Mouse (Mus musculus) heart, embryonic 12.5 days (tissue): Measurements from ENCODE around the gene Tulp1. TPM values are rescaled to one million over a fixed set of nuclear protein-coding genes. Genes with fewer than 3 reads are reported as not detected.
"Not testable (repeated sequence)": the region's sequence is repeated elsewhere in the genome, so short reads cannot be mapped to it uniquely, and the experiment has no call there.

Experiments used
- ATAC-seq: fragments of 200-750 bp; cut with Nextera tagmentation; 2 replicates; pipeline ENCODE4 v1.8.0; 2017; ENCODE audit warnings: moderate TSS enrichment, moderate library complexity; ENCODE audit not compliant: insufficient number of reproducible peaks, low FRiP score
- H3K27ac ChIP-seq: fragments of 300-500 bp; sonication (generic); 2 replicates; pipeline ENCODE4 v1.5.1; 2016; ENCODE audit warnings: mild to moderate bottlenecking, moderate library complexity; ENCODE audit not compliant: poor library complexity, severe bottlenecking
- H3K27me3 ChIP-seq: fragments of 300-500 bp; sonication (generic); replicated peaks from 2 replicates; pipeline ENCODE4 v1.6.1; 2016; ENCODE audit warnings: mild to moderate bottlenecking, moderate library complexity
- H3K36me3 ChIP-seq: fragments of 300-500 bp; sonication (generic); 2 replicates; pipeline ENCODE4 v1.6.1; 2016; ENCODE audit warnings: mild to moderate bottlenecking, moderate library complexity
- H3K4me1 ChIP-seq: fragments of 300-500 bp; sonication (generic); replicated peaks from 2 replicates; pipeline ENCODE4 v1.6.1; 2016; ENCODE audit warnings: mild to moderate bottlenecking
- H3K4me2 ChIP-seq: fragments of 300-500 bp; sonication (generic); 2 replicates; pipeline ENCODE4 v1.6.1; 2016; ENCODE audit warnings: mild to moderate bottlenecking, moderate library complexity
- H3K4me3 ChIP-seq: fragments of 300-500 bp; sonication (generic); 2 replicates; pipeline ENCODE4 v1.5.1; 2016; ENCODE audit warnings: mild to moderate bottlenecking
- H3K9ac ChIP-seq: fragments of 300-500 bp; sonication (generic); 2 replicates; pipeline ENCODE4 v1.6.1; 2016; ENCODE audit warnings: mild to moderate bottlenecking, moderate library complexity
- H3K9me3 ChIP-seq: fragments of 300-500 bp; sonication (generic); replicated peaks from 2 replicates; pipeline ENCODE4 v1.6.1; 2016; ENCODE audit warnings: mild to moderate bottlenecking, moderate library complexity
- WGBS: fragments of 180-500 bp; shearing (Covaris S2); methylation state at CpG from one replicate; pipeline ENCODE4 v1.1.7; 2016; 5-methylcytosine and 5-hydroxymethylcytosine counted together
- polyA plus RNA-seq: library from polyadenylated mRNA; unstranded; fragments of >200 nt; fragmentation: Nextera tagmentation; extraction: Ambion mirVana; gene quantifications from 2 replicates; pipeline ENCODE4 v1.2.1, GENCODE M21; 2016

The Tulp1 gene
- polyA plus RNA-seq, 1 experiment from 2014 or later, result 3.7 TPM

GRCm38 (mm10) chr17:28328366-28328928, 36.6 kb downstream of the Tulp1 start, which contains the start of gene Rpl10a:
Gene Rpl10a, plus strand, starts transcription at chr17:28328471.
- H3K9me3 ChIP-seq, result no peaks in the 10 kb centered on the region
- peak; percentile 88 for ATAC-seq
- H3K27ac ChIP-seq, result peak within 1 kb of the TSS; percentile 94
- WGBS, result under 1% methylated on average over 66 of the region's 67 CpGs
- H3K4me1 ChIP-seq, result peaks cover 46% of the 10 kb centered on the region
- peak within 1 kb of the TSS; percentile 98 for H3K4me3 ChIP-seq
- H3K36me3 ChIP-seq, result peaks cover 63% of the 10 kb centered on the region
- peak within 1 kb of the TSS; percentile 100 for H3K9ac ChIP-seq
- no peaks in the 10 kb centered on the region for H3K27me3 ChIP-seq
- H3K4me2 ChIP-seq, result peak within 1 kb of the TSS; percentile 83

- Histone ChIP-seq H3K4me1 (peaks cover 39% of the 10 kb centered on the region), H3K27me3 (no peaks in the 10 kb centered on the region), H3K9me3 (no peaks in the 10 kb centered on the region), H3K4me2 (peak overlapping the region; percentile 83), H3K4me3 (peak overlapping the region; percentile 98), H3K36me3 (peaks cover 57% of the 10 kb centered on the region), H3K9ac (peak overlapping the region; percentile 72), H3K27ac (peak overlapping the region; percentile 94)
- WGBS, result 9% methylated on average over 22 of the region's 22 CpGs
- peak; percentile 54 for ATAC-seq
These were observed 37.2 kb downstream of the Tulp1 start for GRCm38 (mm10) chr17:28327673-28328325.

GRCm38 (mm10) chr17:28326951-28327350, 38.1 kb downstream of the Tulp1 start:
- Histone ChIP-seq H3K27ac (no peak overlapping the region), H3K4me3 (no peak overlapping the region)

GRCm38 (mm10) chr17:28325751-28326150, 39.3 kb downstream of the Tulp1 start:
- WGBS, result 81% methylated on average over 8 of the region's 8 CpGs
- H3K27ac ChIP-seq, result no peak overlapping the region
- ATAC-seq, result no peak
- peak overlapping the region; percentile 32; the same call in 1 of the 2 replicates for H3K9ac ChIP-seq
- no peaks in the 10 kb centered on the region for H3K27me3 ChIP-seq
- H3K36me3 ChIP-seq, result peaks cover 56% of the 10 kb centered on the region
- H3K9me3 ChIP-seq, result no peaks in the 10 kb centered on the region
- no peak overlapping the region for H3K4me3 ChIP-seq
- H3K4me2 ChIP-seq, result no peak overlapping the region
- peaks cover 21% of the 10 kb centered on the region for H3K4me1 ChIP-seq

More at GRCm38 (mm10) chr17:28326951-28327350, 38.1 kb downstream of the Tulp1 start:
- H3K9me3 ChIP-seq, result no peaks in the 10 kb centered on the region
- H3K9ac ChIP-seq, result peak overlapping the region; percentile 72; the same call in 1 of the 2 replicates
- H3K4me2 ChIP-seq, result no peak overlapping the region
- H3K4me1 ChIP-seq, result peaks cover 31% of the 10 kb centered on the region
- no peak for ATAC-seq
- peaks cover 57% of the 10 kb centered on the region for H3K36me3 ChIP-seq
- 89% methylated on average over 3 of the region's 3 CpGs for WGBS
- H3K27me3 ChIP-seq, result no peaks in the 10 kb centered on the region

- WGBS, result 92% methylated on average over 7 of the region's 7 CpGs
- H3K9me3 ChIP-seq, result not testable (repeated sequence)
- peaks cover 55% of the 10 kb centered on the region for H3K36me3 ChIP-seq
These were observed 40.6 kb downstream of the Tulp1 start for GRCm38 (mm10) chr17:28324416-28324815.

DNA sequence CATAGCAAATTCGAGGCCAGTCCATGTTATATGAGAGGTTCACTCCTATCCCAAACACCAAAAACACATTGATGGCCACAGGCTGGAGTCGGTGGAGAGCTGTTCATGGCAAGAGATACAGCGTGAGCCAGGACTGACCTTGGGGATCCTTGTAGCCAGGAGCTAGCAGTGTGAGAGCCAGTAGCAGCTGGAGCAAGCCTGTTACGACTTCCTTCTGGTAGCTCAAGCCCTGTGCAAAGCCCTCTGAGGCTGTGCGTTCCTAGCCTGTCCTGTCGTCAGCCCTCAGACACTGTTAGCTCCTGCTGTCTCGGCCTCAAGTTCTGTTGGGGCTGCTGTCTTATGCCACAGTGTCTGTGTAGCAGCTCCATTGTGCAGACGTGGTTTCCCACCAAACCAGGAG, 41.2 kb downstream of the Tulp1 start:
- Histone ChIP-seq H3K9ac (no peak overlapping the region), H3K27me3 (no peaks in the 10 kb centered on the region), H3K4me3 (no peak overlapping the region), H3K36me3 (peaks cover 59% of the 10 kb centered on the region), H3K27ac (no peak overlapping the region), H3K4me1 (peaks cover 9% of the 10 kb centered on the region), H3K9me3 (no peaks in the 10 kb centered on the region), H3K4me2 (no peak overlapping the region)
- WGBS, result 83% methylated on average over 8 of the region's 8 CpGs
- no peak for ATAC-seq

More at GRCm38 (mm10) chr17:28324416-28324815, 40.6 kb downstream of the Tulp1 start:
- not testable (repeated sequence) for H3K4me2 ChIP-seq, H3K9ac ChIP-seq, H3K27me3 ChIP-seq, H3K4me1 ChIP-seq, H3K4me3 ChIP-seq, H3K27ac ChIP-seq, ATAC-seq

- H3K27ac ChIP-seq, result no peak overlapping the region
- H3K9me3 ChIP-seq, result no peaks in the 10 kb centered on the region
- ATAC-seq, result no peak
- no peaks in the 10 kb centered on the region for H3K27me3 ChIP-seq
- WGBS, result 88% methylated on average over 4 of the region's 4 CpGs
- H3K4me1 ChIP-seq, result no peaks in the 10 kb centered on the region
- H3K4me2 ChIP-seq, result no peak overlapping the region
- H3K36me3 ChIP-seq, result peaks cover 79% of the 10 kb centered on the region
- no peak overlapping the region for H3K9ac ChIP-seq
- H3K4me3 ChIP-seq, result no peak overlapping the region
These were observed 43.3 kb downstream of the Tulp1 start for GRCm38 (mm10) chr17:28321700-28322099.

GRCm38 (mm10) chr17:28317725-28318124, 47.3 kb downstream of the Tulp1 start:
- 86% methylated on average over 9 of the region's 9 CpGs for WGBS
- no peak for ATAC-seq
- H3K4me3 ChIP-seq, result no peak overlapping the region
- no peak overlapping the region for H3K9ac ChIP-seq
- H3K36me3 ChIP-seq, result peaks cover 67% of the 10 kb centered on the region
- H3K4me1 ChIP-seq, result peaks cover 18% of the 10 kb centered on the region
- no peaks in the 10 kb centered on the region for H3K27me3 ChIP-seq
- H3K27ac ChIP-seq, result no peak overlapping the region
- H3K9me3 ChIP-seq, result no peaks in the 10 kb centered on the region
- no peak overlapping the region for H3K4me2 ChIP-seq

DNA sequence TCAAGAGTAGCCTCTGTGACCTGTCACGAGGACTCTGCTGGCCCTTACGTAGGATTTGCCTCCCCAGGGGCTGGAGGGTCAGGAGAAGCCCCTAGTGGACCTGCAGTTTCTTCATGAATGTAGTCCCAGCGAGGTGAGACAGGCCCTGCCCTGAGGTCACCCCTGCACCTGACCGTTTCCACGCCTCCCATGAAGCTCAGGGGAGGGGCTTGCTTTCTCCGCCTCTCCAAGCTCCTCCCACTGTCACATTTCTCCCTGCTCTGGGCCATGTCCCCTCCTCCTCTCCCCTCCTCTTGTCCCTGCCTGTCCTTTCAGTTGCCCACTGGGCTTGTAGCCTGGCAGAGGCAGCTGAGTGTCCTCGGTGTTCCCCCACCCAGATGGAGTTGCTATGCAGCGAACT, 47.9 kb downstream of the Tulp1 start:
- H3K27me3 ChIP-seq, result no peaks in the 10 kb centered on the region
- H3K36me3 ChIP-seq, result peaks cover 61% of the 10 kb centered on the region
- no peak overlapping the region for H3K4me3 ChIP-seq
- no peak overlapping the region; the same call in 1 of the 2 replicates for H3K9ac ChIP-seq
- peaks cover 20% of the 10 kb centered on the region for H3K4me1 ChIP-seq
- WGBS, result 79% methylated on average over 8 of the region's 8 CpGs
- H3K9me3 ChIP-seq, result no peaks in the 10 kb centered on the region
- no peak overlapping the region for H3K4me2 ChIP-seq
- H3K27ac ChIP-seq, result no peak overlapping the region
- no peak for ATAC-seq

GRCm38 (mm10) chr17:28316476-28316875, 48.5 kb downstream of the Tulp1 start:
- Histone ChIP-seq H3K27ac (no peak overlapping the region), H3K4me3 (no peak overlapping the region), H3K4me2 (no peak overlapping the region), H3K36me3 (peaks cover 56% of the 10 kb centered on the region), H3K9me3 (no peaks in the 10 kb centered on the region), H3K9ac (no peak overlapping the region), H3K4me1 (peaks cover 20% of the 10 kb centered on the region), H3K27me3 (no peaks in the 10 kb centered on the region)
- 90% methylated on average over 9 of the region's 9 CpGs for WGBS
- ATAC-seq, result no peak

DNA sequence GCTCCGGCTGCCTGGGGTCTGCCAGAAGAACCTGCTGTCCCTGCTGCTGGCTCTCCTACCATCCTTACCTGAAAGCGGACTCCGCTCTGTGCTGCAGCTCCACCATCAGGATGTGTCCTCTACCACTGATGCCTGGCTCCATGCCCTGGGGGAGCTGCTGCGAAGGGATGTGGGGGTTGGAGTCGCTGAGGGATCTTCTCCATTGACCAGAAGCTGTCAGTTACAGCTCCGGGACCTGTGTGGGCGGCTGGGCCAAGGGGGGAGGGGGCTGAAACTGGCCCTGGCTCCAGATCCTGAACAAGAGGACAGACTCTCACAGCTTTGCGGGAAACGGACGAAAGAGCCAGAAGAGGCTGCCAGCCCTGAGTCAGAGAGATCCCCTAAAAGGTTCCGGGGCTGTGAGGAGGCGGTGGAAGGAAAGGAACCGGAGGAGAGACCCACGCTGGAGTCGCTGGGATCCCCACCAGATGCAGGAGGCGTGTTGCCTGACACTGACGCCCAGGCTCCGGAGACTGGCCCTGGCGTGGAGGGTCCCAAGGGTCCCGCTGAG, 49.3 kb downstream of the Tulp1 start:
- H3K9me3 ChIP-seq, result no peaks in the 10 kb centered on the region
- no peaks in the 10 kb centered on the region for H3K27me3 ChIP-seq
- H3K4me2 ChIP-seq, result no peak overlapping the region
- 89% methylated on average over 20 of the region's 20 CpGs for WGBS
- ATAC-seq, result no peak
- no peak overlapping the region for H3K27ac ChIP-seq
- H3K4me3 ChIP-seq, result no peak overlapping the region
- H3K9ac ChIP-seq, result 0 out of 2 replicates have a peak overlapping the region, but pooled peaks have one; percentile 27
- peaks cover 20% of the 10 kb centered on the region for H3K4me1 ChIP-seq
- peaks cover 48% of the 10 kb centered on the region for H3K36me3 ChIP-seq
